Mouse (Mus musculus): ENCODE data around the gene Atp2b4. TPM values are rescaled to one million over a fixed set of nuclear protein-coding genes. Genes with fewer than 3 reads are reported as not detected.

Gene Atp2b4
- polyA plus RNA-seq, 1 experiment from 2014 or later, result 23.4 TPM

DNA sequence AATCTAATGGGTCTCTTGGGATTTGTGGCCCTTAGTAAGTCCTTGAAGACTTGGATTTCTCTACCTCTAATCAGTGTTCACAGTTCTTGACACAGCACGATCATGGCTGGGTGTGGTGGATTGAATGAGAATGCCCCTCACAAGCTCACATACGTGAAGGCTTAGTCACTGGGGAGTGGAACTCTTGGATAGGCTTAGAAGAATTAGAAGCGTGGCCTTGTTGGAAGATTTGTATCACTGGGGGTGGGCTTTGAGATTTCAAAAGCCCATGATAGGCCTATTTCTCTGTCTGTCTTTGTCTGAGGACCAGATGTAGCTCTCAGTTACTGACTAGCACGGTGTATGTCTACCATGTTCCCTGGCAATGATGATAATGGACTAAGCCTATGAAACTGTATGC, 10.8 kb downstream of the Atp2b4 start:
- Histone ChIP-seq H3K9ac (ENCODE audit: low read depth, low read length) (no peak overlapping the region), H3K4me3 (ENCODE audit: low read depth, low read length) (no peak overlapping the region), H3K36me3 (ENCODE audit: control insufficient read depth, insufficient read depth, low read length) (peaks cover 9% of the 10 kb centered on the region; the same call in 1 of the 2 replicates), H3K4me2 (ENCODE audit: low read depth, low read length) (no peak overlapping the region), H3K27me3 (replicated peaks; ENCODE audit: control insufficient read depth, insufficient read depth, low read length) (no peaks in the 10 kb centered on the region), H3K4me1 (ENCODE audit: control insufficient read depth, insufficient read depth, low read length) (peaks cover 6% of the 10 kb centered on the region; the same call in 1 of the 2 replicates), H3K9me3 (ENCODE audit: control insufficient read depth, low read length) (no peaks in the 10 kb centered on the region), H3K27ac (replicated peaks; ENCODE audit: low read depth, low read length) (no peak overlapping the region)
- ATAC-seq (ENCODE audit: low read depth) (no peak), DNase-seq (ENCODE audit: low spot score) (no peak)
- 86% methylated on average over 4 of the region's 4 CpGs for WGBS

GRCm38 (mm10) chr1:133788864-133789263, 12.0 kb downstream of the Atp2b4 start:
- H3K4me1 ChIP-seq (ENCODE audit: control insufficient read depth, insufficient read depth, low read length), result peaks cover 6% of the 10 kb centered on the region; the same call in 1 of the 2 replicates
- DNase-seq (ENCODE audit: low spot score) (no peak), ATAC-seq (ENCODE audit: low read depth) (no peak)
- no peaks in the 10 kb centered on the region for H3K27me3 ChIP-seq (replicated peaks; ENCODE audit: control insufficient read depth, insufficient read depth, low read length)
- H3K36me3 ChIP-seq (ENCODE audit: control insufficient read depth, insufficient read depth, low read length), result peaks cover 9% of the 10 kb centered on the region; the same call in 1 of the 2 replicates
- H3K27ac ChIP-seq (replicated peaks; ENCODE audit: low read depth, low read length), result no peak overlapping the region
- 74% methylated on average over 5 of the region's 5 CpGs for WGBS
- H3K9ac ChIP-seq (ENCODE audit: low read depth, low read length), result no peak overlapping the region
- H3K4me3 ChIP-seq (ENCODE audit: low read depth, low read length), result no peak overlapping the region
- H3K4me2 ChIP-seq (ENCODE audit: low read depth, low read length), result no peak overlapping the region
- H3K9me3 ChIP-seq (ENCODE audit: control insufficient read depth, low read length), result no peaks in the 10 kb centered on the region

GRCm38 (mm10) chr1:133787500-133788210, 13.2 kb downstream of the Atp2b4 start:
- ATAC-seq (ENCODE audit: low read depth), result no peak

DNA sequence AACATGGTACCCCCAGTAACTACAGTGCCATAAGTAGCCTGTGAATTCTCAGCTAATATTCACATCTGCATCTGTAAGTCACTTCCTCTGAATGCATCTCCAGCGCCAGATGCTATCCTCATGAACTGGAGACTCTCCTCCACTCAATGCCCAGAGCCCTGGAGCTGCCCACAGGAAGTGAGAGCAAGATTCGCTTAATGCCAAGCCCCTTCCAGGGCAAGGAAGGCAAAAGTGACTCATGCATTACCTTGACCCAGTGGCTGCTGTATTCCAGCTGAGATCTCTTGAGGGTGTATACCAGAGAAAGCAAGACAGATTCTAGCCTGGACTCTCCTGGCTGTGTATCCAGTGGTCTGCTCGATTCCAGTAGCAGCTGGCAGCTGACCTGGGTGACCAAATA, 16.2 kb downstream of the Atp2b4 start:
- no peaks in the 10 kb centered on the region for H3K4me1 ChIP-seq (ENCODE audit: control insufficient read depth, insufficient read depth, low read length)
- H3K9ac ChIP-seq (ENCODE audit: low read depth, low read length), result no peak overlapping the region
- H3K27me3 ChIP-seq (replicated peaks; ENCODE audit: control insufficient read depth, insufficient read depth, low read length), result no peaks in the 10 kb centered on the region
- H3K36me3 ChIP-seq (ENCODE audit: control insufficient read depth, insufficient read depth, low read length), result no peaks in the 10 kb centered on the region
- ATAC-seq (ENCODE audit: low read depth) (no peak), DNase-seq (ENCODE audit: low spot score) (no peak)
- H3K9me3 ChIP-seq (ENCODE audit: control insufficient read depth, low read length), result no peaks in the 10 kb centered on the region
- no peak overlapping the region for H3K27ac ChIP-seq (replicated peaks; ENCODE audit: low read depth, low read length)
- H3K4me2 ChIP-seq (ENCODE audit: low read depth, low read length), result no peak overlapping the region
- H3K4me3 ChIP-seq (ENCODE audit: low read depth, low read length), result no peak overlapping the region
- 77% methylated on average over 3 of the region's 3 CpGs for WGBS

More at GRCm38 (mm10) chr1:133787500-133788210, 13.2 kb downstream of the Atp2b4 start:
- Histone ChIP-seq H3K9me3 (ENCODE audit: control insufficient read depth, low read length) (no peaks in the 10 kb centered on the region), H3K27me3 (replicated peaks; ENCODE audit: control insufficient read depth, insufficient read depth, low read length) (no peaks in the 10 kb centered on the region), H3K4me2 (ENCODE audit: low read depth, low read length) (no peak overlapping the region), H3K4me1 (ENCODE audit: control insufficient read depth, insufficient read depth, low read length) (no peaks in the 10 kb centered on the region), H3K4me3 (ENCODE audit: low read depth, low read length) (no peak overlapping the region), H3K27ac (replicated peaks; ENCODE audit: low read depth, low read length) (no peak overlapping the region), H3K9ac (ENCODE audit: low read depth, low read length) (no peak overlapping the region), H3K36me3 (ENCODE audit: control insufficient read depth, insufficient read depth, low read length) (peaks cover 9% of the 10 kb centered on the region; the same call in 1 of the 2 replicates)
- WGBS, result 65% methylated on average over 10 of the region's 10 CpGs
- DNase-seq (ENCODE audit: low spot score), result no peak

DNA sequence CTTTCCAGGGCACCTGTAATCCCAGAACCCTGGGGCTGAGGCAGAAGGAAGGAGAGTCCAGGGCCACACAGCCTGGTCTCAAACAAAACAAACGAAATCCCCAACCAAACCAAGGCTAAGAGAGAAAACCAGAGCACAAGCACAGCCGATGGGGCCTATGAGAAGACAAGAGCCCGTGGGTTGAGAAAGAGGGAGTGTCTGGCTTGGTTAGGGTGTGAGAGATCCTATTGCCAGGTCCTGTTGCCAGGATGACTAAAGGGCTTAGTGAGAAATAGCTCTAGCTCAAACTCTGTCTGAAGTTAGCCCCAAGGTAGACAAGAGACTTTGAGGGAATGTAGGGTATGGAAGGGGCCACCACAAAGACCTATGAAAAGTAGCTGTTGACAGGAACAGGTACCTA, 19.3 kb downstream of the Atp2b4 start:
- no peak for ATAC-seq (ENCODE audit: low read depth)
- 51% methylated on average over 3 of the region's 3 CpGs for WGBS

GRCm38 (mm10) chr1:133779043-133779442, 21.8 kb downstream of the Atp2b4 start:
- no peaks in the 10 kb centered on the region for H3K9me3 ChIP-seq (ENCODE audit: control insufficient read depth, low read length)
- no peaks in the 10 kb centered on the region for H3K36me3 ChIP-seq (ENCODE audit: control insufficient read depth, insufficient read depth, low read length)
- no peak overlapping the region for H3K9ac ChIP-seq (ENCODE audit: low read depth, low read length)
- no peaks in the 10 kb centered on the region for H3K27me3 ChIP-seq (replicated peaks; ENCODE audit: control insufficient read depth, insufficient read depth, low read length)
- WGBS, result 100% methylated on average over 1 of the region's 1 CpGs
- no peak overlapping the region for H3K27ac ChIP-seq (replicated peaks; ENCODE audit: low read depth, low read length)
- H3K4me1 ChIP-seq (ENCODE audit: control insufficient read depth, insufficient read depth, low read length), result no peaks in the 10 kb centered on the region
- H3K4me2 ChIP-seq (ENCODE audit: low read depth, low read length), result no peak overlapping the region
- H3K4me3 ChIP-seq (ENCODE audit: low read depth, low read length), result no peak overlapping the region
- no peak for ATAC-seq (ENCODE audit: low read depth)
- DNase-seq (ENCODE audit: low spot score), result no peak

More for the DNA sequence above, 19.3 kb downstream of the Atp2b4 start:
- no peak for DNase-seq (ENCODE audit: low spot score)
- Histone ChIP-seq H3K4me3 (ENCODE audit: low read depth, low read length) (no peak overlapping the region), H3K27me3 (replicated peaks; ENCODE audit: control insufficient read depth, insufficient read depth, low read length) (no peaks in the 10 kb centered on the region), H3K36me3 (ENCODE audit: control insufficient read depth, insufficient read depth, low read length) (no peaks in the 10 kb centered on the region), H3K9me3 (ENCODE audit: control insufficient read depth, low read length) (no peaks in the 10 kb centered on the region), H3K27ac (replicated peaks; ENCODE audit: low read depth, low read length) (no peak overlapping the region), H3K4me2 (ENCODE audit: low read depth, low read length) (no peak overlapping the region), H3K4me1 (ENCODE audit: control insufficient read depth, insufficient read depth, low read length) (no peaks in the 10 kb centered on the region), H3K9ac (ENCODE audit: low read depth, low read length) (no peak overlapping the region)

DNA sequence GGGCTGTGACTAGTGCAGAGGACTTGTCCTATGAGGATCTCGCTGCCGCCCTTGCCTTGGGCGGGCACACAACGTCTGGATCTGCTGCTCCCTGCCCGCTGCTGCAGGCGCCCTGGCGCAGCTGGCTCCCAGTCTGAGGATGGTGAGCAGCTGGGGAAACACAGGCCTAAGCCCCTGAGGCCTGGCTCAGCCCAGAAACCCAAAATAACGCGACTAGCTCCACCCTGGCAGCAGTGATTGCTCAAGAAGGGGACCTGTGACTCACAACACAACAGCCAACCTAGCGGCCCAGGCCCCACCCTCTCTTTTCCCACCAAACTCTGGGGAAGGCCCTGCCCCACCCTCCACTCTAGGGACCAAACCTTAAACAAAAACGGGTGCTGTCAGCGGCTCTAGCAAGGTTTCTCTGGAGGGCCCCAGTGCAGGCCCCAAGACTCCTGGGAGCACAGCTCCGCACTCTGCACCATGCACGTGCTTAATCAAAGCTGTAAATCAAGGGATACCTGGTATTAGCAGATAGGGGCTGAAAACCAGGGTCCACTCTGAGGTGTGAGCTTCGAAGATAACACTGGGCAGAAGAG, 23.1 kb downstream of the Atp2b4 start:
- Histone ChIP-seq H3K4me3 (ENCODE audit: low read depth, low read length) (no peak overlapping the region), H3K27me3 (replicated peaks; ENCODE audit: control insufficient read depth, insufficient read depth, low read length) (no peaks in the 10 kb centered on the region), H3K36me3 (ENCODE audit: control insufficient read depth, insufficient read depth, low read length) (no peaks in the 10 kb centered on the region), H3K4me2 (ENCODE audit: low read depth, low read length) (no peak overlapping the region), H3K27ac (replicated peaks; ENCODE audit: low read depth, low read length) (peak overlapping the region; percentile 15; the same call in 1 of the 2 replicates), H3K9me3 (ENCODE audit: control insufficient read depth, low read length) (no peaks in the 10 kb centered on the region), H3K9ac (ENCODE audit: low read depth, low read length) (no peak overlapping the region), H3K4me1 (ENCODE audit: control insufficient read depth, insufficient read depth, low read length) (no peaks in the 10 kb centered on the region)
- DNase-seq (ENCODE audit: low spot score), result peak; percentile 58
- peak; percentile 78 for ATAC-seq (ENCODE audit: low read depth)
- WGBS, result 68% methylated on average over 15 of the region's 15 CpGs

DNA sequence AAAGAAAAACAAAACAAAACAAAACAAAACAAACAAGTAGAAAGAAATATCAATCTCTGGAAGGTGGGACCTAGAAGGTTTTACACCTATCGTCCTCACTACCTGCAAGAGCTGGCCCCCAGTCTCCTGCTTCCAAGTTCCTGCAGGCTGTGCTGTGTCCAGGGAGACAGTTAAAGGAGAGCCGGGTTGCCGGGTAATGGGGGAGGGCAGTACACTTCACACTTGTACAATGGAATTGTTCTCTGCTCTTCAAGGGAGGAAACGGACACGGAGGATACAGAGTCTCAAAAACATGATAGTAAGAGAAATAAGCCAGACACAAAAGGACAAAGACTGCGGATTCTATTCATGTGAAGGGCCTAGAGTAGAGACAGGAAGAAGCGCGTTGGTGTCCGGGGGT, 28.3 kb downstream of the Atp2b4 start:
- Histone ChIP-seq H3K36me3 (ENCODE audit: control insufficient read depth, insufficient read depth, low read length) (peaks cover 14% of the 10 kb centered on the region; the same call in 1 of the 2 replicates), H3K9ac (ENCODE audit: low read depth, low read length) (no peak overlapping the region), H3K27me3 (replicated peaks; ENCODE audit: control insufficient read depth, insufficient read depth, low read length) (no peaks in the 10 kb centered on the region), H3K27ac (replicated peaks; ENCODE audit: low read depth, low read length) (no peak overlapping the region; the same call in 1 of the 2 replicates), H3K4me1 (ENCODE audit: control insufficient read depth, insufficient read depth, low read length) (peaks cover 11% of the 10 kb centered on the region), H3K9me3 (ENCODE audit: control insufficient read depth, low read length) (no peaks in the 10 kb centered on the region), H3K4me2 (ENCODE audit: low read depth, low read length) (no peak overlapping the region), H3K4me3 (ENCODE audit: low read depth, low read length) (no peak overlapping the region)
- DNase-seq (ENCODE audit: low spot score), result no peak
- ATAC-seq (ENCODE audit: low read depth), result no peak
- WGBS, result 61% methylated on average over 9 of the region's 9 CpGs

Data from embryonic facial prominence, embryonic 14.5 days (tissue).